Mouse (Mus musculus) hindbrain, embryonic 14.5 days (tissue): Measurements from ENCODE around the gene Nrxn1. TPM values are rescaled to one million over a fixed set of nuclear protein-coding genes. Genes with fewer than 3 reads are reported as not detected.

ENCODE experiments used
- ATAC-seq: fragments of 200-750 bp; cut with Nextera tagmentation; 2 replicates; pipeline ENCODE4 v1.8.0; 2017; ENCODE audit warnings: moderate number of reproducible peaks, mild to moderate bottlenecking, moderate TSS enrichment, moderate library complexity; ENCODE audit not compliant: low FRiP score
- DNase-seq: peaks from one replicate; pipeline ENCODE4 v3.0.0-alpha.2; 2015; ENCODE audit warnings: low spot score
- H3K27ac ChIP-seq: fragments of 300-500 bp; sonication (generic); 2 replicates; pipeline ENCODE4 v1.5.1; 2014; ENCODE audit warnings: mild to moderate bottlenecking, moderate library complexity
- H3K27me3 ChIP-seq: fragments of 300-500 bp; sonication (generic); 2 replicates; pipeline ENCODE4 v1.6.1; 2014; ENCODE audit warnings: mild to moderate bottlenecking, low read length, mixed read lengths; ENCODE audit not compliant: control insufficient read depth, insufficient read depth
- H3K36me3 ChIP-seq: fragments of 300-500 bp; sonication (generic); replicated peaks from 2 replicates; pipeline ENCODE4 v1.6.1; 2014; ENCODE audit not compliant: control insufficient read depth, insufficient read depth
- H3K4me1 ChIP-seq: fragments of 300-500 bp; sonication (generic); replicated peaks from 2 replicates; pipeline ENCODE4 v1.6.1; 2014; ENCODE audit warnings: antibody characterized with exemption, low read length, mixed read lengths; ENCODE audit not compliant: control insufficient read depth, insufficient read depth
- H3K4me2 ChIP-seq: fragments of 300-500 bp; sonication (generic); replicated peaks from 2 replicates; pipeline ENCODE4 v1.6.1; 2014; ENCODE audit warnings: mild to moderate bottlenecking, moderate library complexity
- H3K4me3 ChIP-seq: fragments of 300-500 bp; sonication (generic); replicated peaks from 2 replicates; pipeline ENCODE4 v1.5.1; 2014; ENCODE audit warnings: mild to moderate bottlenecking, low read length
- H3K9ac ChIP-seq: fragments of 300-500 bp; sonication (generic); 2 replicates; pipeline ENCODE4 v1.6.1; 2014
- H3K9me3 ChIP-seq: fragments of 300-500 bp; sonication (generic); 2 replicates; pipeline ENCODE4 v1.6.1; 2016; ENCODE audit warnings: low read length; ENCODE audit not compliant: control insufficient read depth
- WGBS: fragments of 180-500 bp; shearing (Covaris S2); extraction: QIAGEN DNeasy Blood & Tissue Kit; methylation state at CpG from one replicate; pipeline ENCODE4 v1.1.7; 2014; 5-methylcytosine and 5-hydroxymethylcytosine counted together
- polyA plus RNA-seq: library from polyadenylated mRNA; unstranded; fragments of >200 nt; fragmentation: Nextera tagmentation; extraction: Ambion mirVana; gene quantifications from 2 replicates; pipeline ENCODE4 v1.2.1, GENCODE M21; 2014

The Nrxn1 gene
- polyA plus RNA-seq, 1 experiment from 2014 or later = 210 TPM

- 60% methylated on average over 6 of the region's 6 CpGs for WGBS
Observed at GRCm38 (mm10) chr17:90906118-90907093, 186.5 kb downstream of the Nrxn1 start.

GRCm38 (mm10) chr17:90905143-90905542 is 187.7 kb downstream of the Nrxn1 start:
- no peaks in the 10 kb centered on the region; the same call in 1 of the 2 replicates for H3K4me1 ChIP-seq
- H3K9ac ChIP-seq = no peak overlapping the region
- H3K4me3 ChIP-seq = no peak overlapping the region
- H3K36me3 ChIP-seq = no peaks in the 10 kb centered on the region
- no peaks in the 10 kb centered on the region for H3K9me3 ChIP-seq
- H3K27ac ChIP-seq = no peak overlapping the region
- no peak for DNase-seq
- H3K27me3 ChIP-seq = no peaks in the 10 kb centered on the region
- 79% methylated on average over 5 of the region's 5 CpGs for WGBS
- ATAC-seq = no peak
- H3K4me2 ChIP-seq = no peak overlapping the region

More at GRCm38 (mm10) chr17:90906118-90907093, 186.5 kb downstream of the Nrxn1 start:
- Histone ChIP-seq H3K27ac (no peak overlapping the region), H3K9ac (no peak overlapping the region), H3K4me3 (no peak overlapping the region), H3K9me3 (no peaks in the 10 kb centered on the region), H3K27me3 (no peaks in the 10 kb centered on the region), H3K36me3 (no peaks in the 10 kb centered on the region), H3K4me1 (no peaks in the 10 kb centered on the region; the same call in 1 of the 2 replicates), H3K4me2 (no peak overlapping the region)
- ATAC-seq = no peak
- no peak for DNase-seq

GRCm38 (mm10) chr17:90892327-90893259 is 200.3 kb downstream of the Nrxn1 start:
- H3K27me3 ChIP-seq = no peaks in the 10 kb centered on the region
- no peaks in the 10 kb centered on the region for H3K36me3 ChIP-seq
- peak; percentile 84 for ATAC-seq
- no peaks in the 10 kb centered on the region for H3K9me3 ChIP-seq
- no peak overlapping the region for H3K4me2 ChIP-seq
- no peak overlapping the region for H3K4me3 ChIP-seq
- WGBS = 52% methylated on average over 4 of the region's 4 CpGs
- DNase-seq = peak; percentile 58
- H3K4me1 ChIP-seq = no peaks in the 10 kb centered on the region
- H3K9ac ChIP-seq = no peak overlapping the region
- peak overlapping the region; percentile 73 for H3K27ac ChIP-seq

DNA sequence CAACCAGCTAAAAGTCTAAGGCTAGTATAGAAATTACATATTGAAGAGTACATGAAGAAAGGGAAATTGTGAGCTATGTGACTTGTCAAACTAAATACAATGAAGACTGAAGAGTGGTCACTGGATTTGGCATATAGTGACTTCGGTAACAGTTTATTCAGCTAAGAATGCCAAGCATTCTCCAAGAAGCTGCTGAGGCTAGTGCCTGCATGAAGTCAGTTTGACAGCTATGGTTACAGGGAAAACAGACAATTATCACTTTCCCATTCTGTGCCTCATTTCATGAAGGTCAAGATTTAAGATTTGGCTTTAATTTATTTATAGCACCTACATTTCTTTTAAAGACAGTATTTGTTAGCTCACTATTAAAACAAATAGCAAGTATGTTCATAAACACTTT is 201.2 kb downstream of the Nrxn1 start:
- Histone ChIP-seq H3K4me2 (no peak overlapping the region), H3K4me3 (no peak overlapping the region), H3K36me3 (no peaks in the 10 kb centered on the region), H3K27me3 (no peaks in the 10 kb centered on the region), H3K9ac (no peak overlapping the region), H3K9me3 (no peaks in the 10 kb centered on the region), H3K27ac (no peak overlapping the region; the same call in 1 of the 2 replicates), H3K4me1 (no peaks in the 10 kb centered on the region)
- WGBS = 61% methylated on average over 1 of the region's 1 CpGs
- no peak for DNase-seq
- ATAC-seq = no peak

DNA sequence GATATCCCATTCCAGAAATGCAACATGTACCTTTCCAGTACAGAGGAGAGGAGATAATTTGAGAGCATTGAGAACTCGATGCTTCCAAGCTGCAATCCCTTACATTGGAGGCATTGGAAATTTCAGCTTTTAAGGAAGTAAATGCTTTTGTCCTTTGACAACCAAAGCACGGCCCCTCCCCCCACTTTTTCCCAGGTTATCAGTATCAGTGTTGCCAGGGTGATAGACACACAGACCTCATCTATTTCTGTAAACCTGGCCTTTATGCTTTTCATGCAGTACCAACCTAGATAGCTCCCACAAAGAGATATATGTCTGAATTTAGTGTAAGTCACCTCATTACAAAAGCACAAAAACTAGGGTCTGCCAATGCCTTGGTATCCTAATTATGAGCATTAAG is 235.6 kb downstream of the Nrxn1 start:
- H3K27ac ChIP-seq = peak overlapping the region; percentile 72
- H3K4me2 ChIP-seq = no peak overlapping the region; the same call in 1 of the 2 replicates

DNA sequence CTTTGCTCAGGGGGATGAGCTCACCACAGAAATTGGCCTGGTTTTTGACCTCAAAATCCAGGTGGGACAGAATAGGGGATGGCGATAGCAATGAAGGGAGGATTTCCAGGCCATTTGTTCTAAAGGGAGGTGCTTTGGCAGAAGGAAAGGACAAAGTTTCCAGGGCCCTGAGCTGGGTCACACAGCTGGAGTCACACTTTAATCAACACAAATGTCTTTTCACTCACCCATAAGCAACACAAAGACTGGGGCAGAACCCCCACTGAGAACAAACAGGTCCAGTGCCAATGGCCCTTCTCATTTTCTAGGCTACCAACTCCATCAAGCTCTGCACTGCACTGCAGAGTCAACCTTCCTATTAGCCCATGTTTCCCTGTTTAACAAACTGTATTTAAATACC is 249.0 kb downstream of the Nrxn1 start:
- DNase-seq = no peak
- Histone ChIP-seq H3K4me1 (no peaks in the 10 kb centered on the region), H3K4me2 (no peak overlapping the region), H3K27me3 (no peaks in the 10 kb centered on the region), H3K36me3 (no peaks in the 10 kb centered on the region), H3K4me3 (no peak overlapping the region), H3K9ac (no peak overlapping the region), H3K9me3 (no peaks in the 10 kb centered on the region), H3K27ac (no peak overlapping the region)
- WGBS = 5% methylated on average over 1 of the region's 1 CpGs
- no peak for ATAC-seq

More for the DNA sequence above, 235.6 kb downstream of the Nrxn1 start:
- no peaks in the 10 kb centered on the region for H3K36me3 ChIP-seq
- H3K9me3 ChIP-seq = no peaks in the 10 kb centered on the region
- H3K4me3 ChIP-seq = no peak overlapping the region
- WGBS = 41% methylated on average over 2 of the region's 2 CpGs
- peaks cover 11% of the 10 kb centered on the region for H3K4me1 ChIP-seq
- ATAC-seq = no peak
- DNase-seq = no peak
- no peak overlapping the region for H3K9ac ChIP-seq
- H3K27me3 ChIP-seq = no peaks in the 10 kb centered on the region

DNA sequence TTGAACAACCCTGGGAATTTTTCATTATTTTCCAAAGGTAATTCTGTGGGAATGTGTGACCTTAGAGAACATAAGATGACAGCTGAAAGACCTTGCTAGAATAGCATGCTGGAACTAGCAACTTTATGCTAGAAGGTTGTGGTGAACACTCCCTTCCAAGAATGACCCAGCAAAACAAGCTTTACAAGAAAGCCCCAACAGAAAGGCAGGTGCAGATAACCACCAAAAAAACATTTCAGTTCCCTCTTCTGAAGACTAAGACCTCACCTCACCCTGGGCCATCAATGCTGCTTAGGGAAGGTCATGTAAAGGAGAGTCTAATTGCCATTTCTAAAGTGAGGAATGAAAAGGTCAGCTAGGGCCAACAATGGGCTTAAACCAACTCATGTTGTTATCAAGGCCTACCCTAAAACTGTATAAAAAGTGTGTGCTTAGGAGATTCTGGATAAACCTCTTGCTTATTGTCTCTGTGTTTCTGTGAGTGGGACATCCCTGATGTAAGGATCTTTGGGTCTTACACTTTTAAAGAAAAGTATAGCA is 249.7 kb downstream of the Nrxn1 start:
- no peak overlapping the region for H3K9ac ChIP-seq
- H3K27ac ChIP-seq = no peak overlapping the region
- H3K36me3 ChIP-seq = no peaks in the 10 kb centered on the region
- no peaks in the 10 kb centered on the region for H3K4me1 ChIP-seq
- no peak overlapping the region for H3K4me2 ChIP-seq
- H3K9me3 ChIP-seq = no peaks in the 10 kb centered on the region
- ATAC-seq (no peak), DNase-seq (no peak)
- H3K27me3 ChIP-seq = no peaks in the 10 kb centered on the region
- H3K4me3 ChIP-seq = no peak overlapping the region

DNA sequence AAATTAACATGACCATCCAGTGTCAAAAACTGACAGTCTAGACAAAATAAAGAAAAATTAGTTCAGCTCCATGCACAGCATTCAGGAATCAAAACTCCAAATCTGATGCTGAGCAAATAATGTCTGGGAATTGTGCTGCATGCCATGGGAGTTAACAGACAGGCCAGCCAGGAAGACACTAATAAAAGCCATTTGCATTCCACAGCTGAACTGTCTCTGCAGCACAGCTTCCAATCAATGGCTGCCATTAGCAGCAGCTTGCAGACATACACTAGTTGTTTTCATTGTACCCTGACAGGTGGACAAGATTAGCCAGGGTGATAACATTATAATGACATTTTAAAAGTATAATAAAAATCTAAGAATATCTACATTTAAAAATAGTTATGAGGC is 255.9 kb downstream of the Nrxn1 start:
- Histone ChIP-seq H3K27me3 (no peaks in the 10 kb centered on the region), H3K4me3 (no peak overlapping the region), H3K4me2 (no peak overlapping the region), H3K9me3 (no peaks in the 10 kb centered on the region), H3K9ac (no peak overlapping the region), H3K4me1 (peaks cover 12% of the 10 kb centered on the region), H3K36me3 (no peaks in the 10 kb centered on the region), H3K27ac (peak overlapping the region; percentile 76)
- ATAC-seq = peak; percentile 87
- peak; percentile 49 for DNase-seq
